Mouse (Mus musculus) olfactory bulb, adult 2 months (tissue): ENCODE measurements around the gene Hoxc10.

Source experiments
- CTCF ChIP-seq: fragments of 200-500 bp; IDR thresholded peaks from 2 replicates; pipeline ENCODE4 v1.5.1; 2012; ENCODE audit warnings: low read depth, mild to moderate bottlenecking, low read length, moderate library complexity; ENCODE audit not compliant: insufficient read depth
- POLR2A ChIP-seq: fragments of 200-500 bp; IDR thresholded peaks from 2 replicates; pipeline ENCODE4 v1.6.1; 2012; ENCODE audit warnings: mild to moderate bottlenecking, low read depth, low read length, moderate library complexity; ENCODE audit not compliant: insufficient read depth

DNA sequence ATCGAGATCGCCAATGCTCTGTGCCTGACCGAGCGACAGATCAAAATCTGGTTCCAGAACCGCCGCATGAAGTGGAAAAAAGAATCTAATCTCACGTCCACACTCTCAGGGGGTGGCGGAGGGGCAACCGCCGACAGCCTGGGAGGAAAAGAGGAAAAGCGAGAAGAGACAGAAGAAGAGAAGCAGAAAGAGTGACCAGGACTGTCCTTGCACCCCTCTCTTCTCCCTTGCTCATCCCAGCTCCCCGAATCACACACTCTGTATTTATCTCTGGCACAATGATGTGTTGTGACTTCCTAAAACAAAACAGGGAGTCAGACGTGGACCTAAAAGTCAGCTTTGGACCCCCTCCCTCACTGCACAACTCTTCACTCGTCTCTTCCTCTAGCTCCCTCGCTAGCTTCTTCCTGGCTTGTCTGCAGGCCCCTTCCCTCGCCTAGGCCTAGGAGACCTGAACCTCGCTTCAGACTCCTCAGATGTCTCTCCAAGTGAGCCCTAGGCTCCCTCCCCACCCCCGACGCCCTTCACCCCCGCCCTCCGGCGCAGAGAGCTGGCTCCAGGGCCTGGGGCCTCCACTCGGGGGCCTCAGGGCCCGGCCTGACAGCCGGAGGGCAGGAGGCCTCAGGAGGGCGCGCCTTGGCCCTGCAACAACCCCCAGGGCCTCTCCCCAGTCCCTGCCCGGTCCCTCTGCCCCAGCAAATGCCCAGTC lies 44.4 kb downstream of the Hoxc10 start:
- TF ChIP-seq CTCF (no peak), POLR2A (no peak)
